Mouse (Mus musculus): ENCODE measurements around the gene Traf5. TPM values are rescaled to one million over a fixed set of nuclear protein-coding genes. Genes with fewer than 3 reads are reported as not detected.

Gene Traf5
- polyA plus RNA-seq, 1 experiment: 23.5 TPM

GRCm38 (mm10) chr1:192116262-192116661 is 23.9 kb upstream of the Traf5 start:
- DNase-seq: no peak
- WGBS: 82% methylated on average over 6 of the region's 6 CpGs
- Histone ChIP-seq H3K4me3 (replicated peaks; ENCODE audit: extremely low read depth, low read depth, low read length) (no peak overlapping the region), H3K4me1 (ENCODE audit: control insufficient read depth, insufficient read depth, low read length) (no peaks in the 10 kb centered on the region)
- TF ChIP-seq POLR2A (IDR thresholded peaks at IDR 0.05; ENCODE audit: borderline replicate concordance, extremely low read depth, low read depth, low read length) (no peak), CTCF (IDR thresholded peaks at IDR 0.05; ENCODE audit: insufficient read depth, low read length) (no peak)

- TF ChIP-seq CTCF (IDR thresholded peaks at IDR 0.05; ENCODE audit: insufficient read depth, low read length): no peak
- TF ChIP-seq POLR2A (IDR thresholded peaks at IDR 0.05; ENCODE audit: borderline replicate concordance, extremely low read depth, low read depth, low read length): no peak
- Histone ChIP-seq H3K4me3 (replicated peaks; ENCODE audit: extremely low read depth, low read depth, low read length) (no peak overlapping the region), H3K4me1 (ENCODE audit: control insufficient read depth, insufficient read depth, low read length) (no peaks in the 10 kb centered on the region)
- DNase-seq: no peak
- WGBS: 93% methylated on average over 1 of the region's 1 CpGs
Measured at GRCm38 (mm10) chr1:192115378-192115777, 23.0 kb upstream of the Traf5 start.

GRCm38 (mm10) chr1:192109169-192109568 is 16.8 kb upstream of the Traf5 start:
- no peak for TF ChIP-seq CTCF (IDR thresholded peaks at IDR 0.05; ENCODE audit: insufficient read depth, low read length)
- TF ChIP-seq POLR2A (IDR thresholded peaks at IDR 0.05; ENCODE audit: borderline replicate concordance, extremely low read depth, low read depth, low read length): no peak
- Histone ChIP-seq H3K4me3 (replicated peaks; ENCODE audit: extremely low read depth, low read depth, low read length) (no peak overlapping the region), H3K4me1 (ENCODE audit: control insufficient read depth, insufficient read depth, low read length) (no peaks in the 10 kb centered on the region)
- DNase-seq: no peak
- 52% methylated on average over 6 of the region's 6 CpGs for WGBS

- TF ChIP-seq CTCF (IDR thresholded peaks at IDR 0.05; ENCODE audit: insufficient read depth, low read length): peak; percentile 87
- no peak for TF ChIP-seq POLR2A (IDR thresholded peaks at IDR 0.05; ENCODE audit: borderline replicate concordance, extremely low read depth, low read depth, low read length)
- DNase-seq: no peak
- 5% methylated on average over 2 of the region's 2 CpGs for WGBS
- H3K4me3 ChIP-seq (replicated peaks; ENCODE audit: extremely low read depth, low read depth, low read length): no peak overlapping the region
- H3K4me1 ChIP-seq (ENCODE audit: control insufficient read depth, insufficient read depth, low read length): no peaks in the 10 kb centered on the region
Measured at GRCm38 (mm10) chr1:192107352-192107751, 15.0 kb upstream of the Traf5 start.

GRCm38 (mm10) chr1:192105902-192106389 is 13.6 kb upstream of the Traf5 start:
- Histone ChIP-seq H3K4me1 (ENCODE audit: control insufficient read depth, insufficient read depth, low read length) (no peaks in the 10 kb centered on the region), H3K4me3 (replicated peaks; ENCODE audit: extremely low read depth, low read depth, low read length) (no peak overlapping the region)
- no peak for TF ChIP-seq CTCF (IDR thresholded peaks at IDR 0.05; ENCODE audit: insufficient read depth, low read length)
- TF ChIP-seq POLR2A (IDR thresholded peaks at IDR 0.05; ENCODE audit: borderline replicate concordance, extremely low read depth, low read depth, low read length): no peak
- 82% methylated on average over 4 of the region's 4 CpGs for WGBS
- no peak for DNase-seq

GRCm38 (mm10) chr1:192104021-192104420 is 11.7 kb upstream of the Traf5 start:
- TF ChIP-seq POLR2A (IDR thresholded peaks at IDR 0.05; ENCODE audit: borderline replicate concordance, extremely low read depth, low read depth, low read length) (no peak), CTCF (IDR thresholded peaks at IDR 0.05; ENCODE audit: insufficient read depth, low read length) (no peak)
- WGBS: 97% methylated on average over 9 of the region's 9 CpGs
- Histone ChIP-seq H3K4me1 (ENCODE audit: control insufficient read depth, insufficient read depth, low read length) (no peaks in the 10 kb centered on the region), H3K4me3 (replicated peaks; ENCODE audit: extremely low read depth, low read depth, low read length) (no peak overlapping the region)
- DNase-seq: no peak

- DNase-seq: no peak
- 74% methylated on average over 6 of the region's 6 CpGs for WGBS
- Histone ChIP-seq H3K4me3 (replicated peaks; ENCODE audit: extremely low read depth, low read depth, low read length) (no peak overlapping the region), H3K4me1 (ENCODE audit: control insufficient read depth, insufficient read depth, low read length) (no peaks in the 10 kb centered on the region)
- TF ChIP-seq POLR2A (IDR thresholded peaks at IDR 0.05; ENCODE audit: borderline replicate concordance, extremely low read depth, low read depth, low read length): no peak
- TF ChIP-seq CTCF (IDR thresholded peaks at IDR 0.05; ENCODE audit: insufficient read depth, low read length): no peak
Measured at GRCm38 (mm10) chr1:192103176-192103575, 10.8 kb upstream of the Traf5 start.

GRCm38 (mm10) chr1:192101359-192101758 is 9.0 kb upstream of the Traf5 start:
- no peak overlapping the region for H3K4me3 ChIP-seq (replicated peaks; ENCODE audit: extremely low read depth, low read depth, low read length)
- WGBS: 69% methylated on average over 8 of the region's 8 CpGs
- no peak for DNase-seq
- no peak for TF ChIP-seq POLR2A (IDR thresholded peaks at IDR 0.05; ENCODE audit: borderline replicate concordance, extremely low read depth, low read depth, low read length)
- TF ChIP-seq CTCF (IDR thresholded peaks at IDR 0.05; ENCODE audit: insufficient read depth, low read length): no peak
- H3K4me1 ChIP-seq (ENCODE audit: control insufficient read depth, insufficient read depth, low read length): no peaks in the 10 kb centered on the region

GRCm38 (mm10) chr1:192100742-192101141 is 8.4 kb upstream of the Traf5 start:
- DNase-seq: no peak
- 93% methylated on average over 11 of the region's 11 CpGs for WGBS
- Histone ChIP-seq H3K4me3 (replicated peaks; ENCODE audit: extremely low read depth, low read depth, low read length) (no peak overlapping the region), H3K4me1 (ENCODE audit: control insufficient read depth, insufficient read depth, low read length) (no peaks in the 10 kb centered on the region)
- no peak for TF ChIP-seq CTCF (IDR thresholded peaks at IDR 0.05; ENCODE audit: insufficient read depth, low read length)

GRCm38 (mm10) chr1:192095626-192096025 is 3.3 kb upstream of the Traf5 start:
- TF ChIP-seq CTCF (IDR thresholded peaks at IDR 0.05; ENCODE audit: insufficient read depth, low read length): no peak
- no peak for TF ChIP-seq POLR2A (IDR thresholded peaks at IDR 0.05; ENCODE audit: borderline replicate concordance, extremely low read depth, low read depth, low read length)
- DNase-seq: no peak
- Histone ChIP-seq H3K4me1 (ENCODE audit: control insufficient read depth, insufficient read depth, low read length) (peaks cover 4% of the 10 kb centered on the region), H3K4me3 (replicated peaks; ENCODE audit: extremely low read depth, low read depth, low read length) (no peak overlapping the region)
- 87% methylated on average over 5 of the region's 5 CpGs for WGBS
